In genomic region chr19:45106689-45107088, GRCm38 (mm10) we compare ENCODE assay signal across 28 mouse cellular contexts. TPM values are rescaled to one million over a fixed set of nuclear protein-coding genes. Genes with fewer than 3 reads are reported as not detected.
DNase-seq lines count a peak whose midpoint lies in the region; ATAC-seq lines count a peak whose summit lies in the region.
"Had no signal": no experiment of that assay in that cellular context is flagged by ENCODE, and none has a peak within 500 bp of the region (broad histone marks: within the 10 kb centered on the region; RNA-seq: fewer than 3 reads in every experiment).

No protein-coding gene starts in this region.

- no peak overlapping the region for H3K4me2 ChIP-seq in lung, embryonic 15.5 days
- H3K4me2 ChIP-seq in stomach, embryonic 15.5 days, result no peak overlapping the region
- H3K4me2 ChIP-seq: embryonic facial prominence, embryonic 12.5 days; intestine, embryonic 15.5 days; limb, embryonic 15.5 days; liver, embryonic 13.5 days had no signal

- H3K27ac ChIP-seq in lung, embryonic 15.5 days, result no peak overlapping the region
- H3K27ac ChIP-seq in stomach, embryonic 15.5 days, result no peak overlapping the region
- H3K27ac ChIP-seq: embryonic facial prominence, embryonic 12.5 days; gastrocnemius, adult 2 months; hindbrain, embryonic 10.5 days; intestine, embryonic 15.5 days; limb, embryonic 10.5 days; limb, embryonic 15.5 days; liver, embryonic 13.5 days had no signal

- H3K9me3 ChIP-seq in lung, embryonic 15.5 days, result no peaks in the 10 kb centered on the region
- H3K9me3 ChIP-seq in stomach, embryonic 15.5 days, result no peaks in the 10 kb centered on the region
- H3K9me3 ChIP-seq: embryonic facial prominence, embryonic 12.5 days; hindbrain, embryonic 10.5 days; intestine, embryonic 15.5 days; limb, embryonic 10.5 days; limb, embryonic 15.5 days; liver, embryonic 13.5 days had no signal

- WGBS in lung, embryonic 15.5 days, result 39% methylated on average over 6 of the region's 6 CpGs
- 32% methylated on average over 6 of the region's 6 CpGs for WGBS in stomach, embryonic 15.5 days

- H3K9ac ChIP-seq in lung, embryonic 15.5 days, result no peak overlapping the region
- no peak overlapping the region for H3K9ac ChIP-seq in stomach, embryonic 15.5 days
- H3K9ac ChIP-seq: embryonic facial prominence, embryonic 12.5 days; intestine, embryonic 15.5 days; limb, embryonic 15.5 days; liver, embryonic 13.5 days had no signal

- H3K27me3 ChIP-seq in lung, embryonic 15.5 days, result peaks cover 38% of the 10 kb centered on the region
- H3K27me3 ChIP-seq in stomach, embryonic 15.5 days (replicated peaks), result peaks cover 32% of the 10 kb centered on the region

- peak; percentile 45 to 66 for DNase-seq in cerebellum, postnatal 14 days
- no peak for DNase-seq in cerebellum, adult 18-20 months
- DNase-seq in lung, postnatal 10 days, result no peak
- DNase-seq in heart, adult 11 months, result no peak
- no peak for DNase-seq in kidney, postnatal 36 days
- DNase-seq: adrenal gland, adult 2 months; embryo, embryonic 11 days; gastrocnemius, adult 2 months; heart, postnatal 14 days; kidney, adult 2 months; kidney, postnatal 4 days; liver, embryonic 13.5 days; lung, adult 18-20 months; lung, postnatal 14 days; midbrain, embryonic 14.5 days had no signal

- no peaks in the 10 kb centered on the region for H3K4me1 ChIP-seq in lung, embryonic 15.5 days
- H3K4me1 ChIP-seq in stomach, embryonic 15.5 days, result no peaks in the 10 kb centered on the region
- H3K4me1 ChIP-seq: embryonic facial prominence, embryonic 12.5 days; intestine, embryonic 15.5 days; liver, embryonic 13.5 days had no signal

- H3K36me3 ChIP-seq in lung, embryonic 15.5 days, result no peaks in the 10 kb centered on the region
- H3K36me3 ChIP-seq in stomach, embryonic 15.5 days, result no peaks in the 10 kb centered on the region
- H3K36me3 ChIP-seq: embryonic facial prominence, embryonic 12.5 days; hindbrain, embryonic 10.5 days; intestine, embryonic 15.5 days; limb, embryonic 10.5 days; limb, embryonic 15.5 days; liver, embryonic 13.5 days had no signal

- 0 out of 2 replicates have a peak, but pooled peaks have one; percentile 14 for ATAC-seq in lung, embryonic 15.5 days (ENCODE audit: borderline replicate concordance, extremely low read depth, low FRiP score, low TSS enrichment)
- ATAC-seq in stomach, embryonic 15.5 days (ENCODE audit: insufficient read depth, low FRiP score, low read depth), result 0 out of 2 replicates have a peak, but pooled peaks have one; percentile 25
- ATAC-seq: activated CD4-positive, CD25-positive, alpha-beta regulatory T cell, adult 4 months; forebrain, embryonic 14.5 days; hindbrain, embryonic 16.5 days; intestine, embryonic 15.5 days had no signal

- H3K4me3 ChIP-seq in lung, embryonic 15.5 days, result no peak overlapping the region
- H3K4me3 ChIP-seq in stomach, embryonic 15.5 days (replicated peaks), result no peak overlapping the region
- H3K4me3 ChIP-seq: embryonic facial prominence, embryonic 12.5 days; gastrocnemius, adult 2 months; hindbrain, embryonic 10.5 days; intestine, embryonic 15.5 days; limb, embryonic 10.5 days; limb, embryonic 15.5 days; liver, embryonic 13.5 days had no signal

RNA-seq across cellular contexts. Expression of gene Kazald1, which starts 31.6 kb away (rescaled TPM):
- polyA plus RNA-seq in lung, embryonic 15.5 days (2015; fragmentation: Nextera tagmentation; extraction: Ambion mirVana), result 4.9 and 6.4 TPM in 2 replicates
- 49.2 and 50.1 TPM in 2 replicates for polyA plus RNA-seq in stomach, embryonic 15.5 days (2015; fragmentation: Nextera tagmentation; extraction: Ambion mirVana)

RNA-seq across cellular contexts. Expression of gene Tlx1, which starts 43.8 kb away (rescaled TPM):
- not detected in 2 replicates for polyA plus RNA-seq in lung, embryonic 15.5 days (2015; fragmentation: Nextera tagmentation; extraction: Ambion mirVana)
- 5.4 and 6.5 TPM in 2 replicates for polyA plus RNA-seq in stomach, embryonic 15.5 days (2015; fragmentation: Nextera tagmentation; extraction: Ambion mirVana)
- polyA plus RNA-seq: activated CD4-positive, CD25-positive, alpha-beta regulatory T cell, adult 4 months; adrenal gland, adult 2 months; forebrain, embryonic 14.5 days; kidney, adult 2 months; kidney, embryonic 16.5 days; liver, embryonic 13.5 days; midbrain, embryonic 14.5 days; neural tube, embryonic 14.5 days; urinary bladder, adult 2 months had no signal

RNA-seq across cellular contexts. Expression of gene Sfxn3, which starts 59.4 kb away (rescaled TPM):
- 20.5 and 21.7 TPM in 2 replicates for polyA plus RNA-seq in lung, embryonic 15.5 days (2015; fragmentation: Nextera tagmentation; extraction: Ambion mirVana)
- polyA plus RNA-seq in stomach, embryonic 15.5 days (2015; fragmentation: Nextera tagmentation; extraction: Ambion mirVana), result 24.3 and 24.5 TPM in 2 replicates

Comparison
In these comparisons a context has a peak if more than half of its experiments do, and no peak if none do; other contexts are left out.
1. DNase-seq: peak in cerebellum, postnatal 14 days (2 of 2); none in cerebellum, adult 18-20 months (0 of 2), lung, postnatal 10 days (single experiment), heart, adult 11 months (single experiment) and kidney, postnatal 36 days (0 of 2).